Mouse (Mus musculus) gastrocnemius, postnatal 14 days (tissue): ENCODE data around the gene Gm14296. TPM values are rescaled to one million over a fixed set of nuclear protein-coding genes. Genes with fewer than 3 reads are reported as not detected.
"Not testable (repeated sequence)": the region's sequence is repeated elsewhere in the genome, so short reads cannot be mapped to it uniquely, and the experiment has no call there.

Source experiments
- DNase-seq: peaks from one replicate; pipeline ENCODE4 v3.0.0; 2021; ENCODE audit warnings: mixed read lengths
- intact Hi-C: fragments of 180-260 bp; cut with DNase I; formaldehyde crosslinking; loops from one replicate; pipeline ENCODE4 v1.15.1; 2025; ENCODE audit warnings: low total_unique reads
- long read RNA-seq, 2 experiments: library from polyadenylated mRNA; stranded (forward); transcript quantifications; one replicate each; pipeline ENCODE4 v2.0.0; 2021
- total RNA-seq, 2 experiments: library from RNA; stranded (reverse); gene quantifications; 2 replicates each; pipeline ENCODE4 v1.2.3; 2021

The Gm14296 gene
- 1 to 10 TPM; 1.6 to 2.7 TPM for total RNA-seq
- long read RNA-seq, experiment 1, partial matches to known transcripts: 1 of 2 reads
- long read RNA-seq, experiment 1, other reads (novel, unspliced or antisense): 0 of 2 reads
- long read RNA-seq, experiment 2, partial matches to known transcripts: 1 of 1 reads
- long read RNA-seq, experiment 2, other reads (novel, unspliced or antisense): 0 of 1 reads

DNA sequence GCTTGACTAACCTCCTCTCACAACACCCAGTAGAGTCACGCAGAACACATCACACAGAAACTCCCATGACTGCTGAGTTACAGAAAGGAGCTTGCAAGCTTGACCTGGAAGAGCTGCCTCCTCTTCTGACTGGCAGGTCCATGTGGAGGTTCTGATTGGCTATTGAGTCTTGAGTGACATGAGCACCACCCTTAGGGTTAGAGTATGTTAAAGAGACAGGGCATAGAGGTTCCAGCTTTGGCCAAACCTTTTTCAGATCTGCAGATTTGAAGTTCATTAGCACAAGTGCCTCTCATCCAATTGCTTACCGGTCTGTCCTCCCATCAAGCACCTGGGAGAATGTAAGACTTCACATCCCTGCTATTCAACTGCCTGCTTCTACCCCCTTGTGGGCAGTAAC, at the start of gene Gm14296:
Gene Gm14296, minus strand, starts transcription at position 101 of the 400 bp plus-strand sequence.
- intact Hi-C loops, DNase-seq: not testable (repeated sequence)

DNA sequence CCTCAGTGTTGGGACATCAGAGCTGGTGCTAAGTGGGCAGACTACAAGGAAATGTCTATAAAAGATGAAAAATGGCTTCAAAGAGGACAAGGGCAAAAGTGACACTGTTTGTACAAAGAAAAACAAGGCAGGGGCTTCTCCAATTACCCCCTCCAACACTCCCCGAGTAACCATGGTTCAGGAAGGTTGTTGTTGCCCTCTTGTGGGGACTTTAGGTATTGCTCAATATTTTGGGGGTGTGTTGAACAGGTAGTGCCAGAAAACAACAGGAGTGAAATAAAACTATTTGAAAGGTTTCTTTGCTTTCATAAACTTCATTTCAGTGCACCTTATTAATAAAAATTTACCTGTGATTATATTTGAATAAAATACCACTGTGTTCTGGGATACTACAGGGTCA, 22.1 kb downstream of the Gm14296 start:
- DNase-seq, intact Hi-C loops: not testable (repeated sequence)

Other genes with a start within 250 kb of the Gm14296 start
- gene Gm14305, start 219.5 kb downstream of the Gm14296 start, total RNA-seq: 1 to 10 TPM; 5.7 to 6.2 TPM
- gene Gm14295, start 129.2 kb downstream of the Gm14296 start, total RNA-seq: 1 to 10 TPM; 4.8 to 6.0 TPM
- not detected for gene Gm14408, start 96.7 kb downstream of the Gm14296 start, total RNA-seq
- 10 to 100 TPM; 13.8 to 15.2 TPM for gene Gm14419, start 73.1 kb upstream of the Gm14296 start, total RNA-seq
- gene Gm14401, start 146.5 kb upstream of the Gm14296 start, total RNA-seq: under 1 TPM in 1 of 2 experiments, not detected in 1; 0.42 TPM